In the genomic region with DNA sequence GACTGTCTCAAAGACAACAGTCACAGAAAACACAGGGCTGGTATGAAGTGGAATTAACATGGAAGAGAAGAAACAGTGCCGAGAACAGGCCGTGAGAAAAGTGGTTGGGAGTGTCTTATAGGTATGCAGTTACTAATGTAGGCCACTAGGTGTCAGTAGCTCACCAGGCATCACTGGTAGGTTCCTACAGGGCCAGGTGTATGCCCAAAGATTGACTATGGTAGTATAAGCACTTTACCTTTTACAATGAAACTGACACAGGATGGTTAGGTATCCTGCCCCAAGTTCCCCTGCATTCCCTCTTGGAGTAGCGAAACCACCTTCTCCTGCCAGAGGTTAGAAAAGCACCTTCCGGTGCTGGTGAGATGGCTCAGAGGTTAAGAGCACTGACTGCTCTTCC, we compare ENCODE assay signal across 8 mouse cellular contexts. TPM values are rescaled to one million over a fixed set of nuclear protein-coding genes. Genes with fewer than 3 reads are reported as not detected.
DNase-seq lines count a peak whose midpoint lies in the region; ATAC-seq and TF ChIP-seq lines count a peak whose summit lies in the region.

No protein-coding gene starts in this region.

- H3K4me2 ChIP-seq in heart, embryonic 12.5 days, result no peak overlapping the region
- 0 out of 2 replicates have a peak overlapping the region, but pooled peaks have one; percentile 12 for H3K4me2 ChIP-seq in midbrain, embryonic 16.5 days (ENCODE audit: low read length)

- H3K36me3 ChIP-seq in heart, embryonic 12.5 days, result peaks cover 44% of the 10 kb centered on the region
- peaks cover 45% of the 10 kb centered on the region for H3K36me3 ChIP-seq in C2C12 (ENCODE audit: control insufficient read depth, insufficient read depth)
- H3K36me3 ChIP-seq in midbrain, embryonic 16.5 days (ENCODE audit: control insufficient read depth, insufficient read depth, low read length), result peaks cover 21% of the 10 kb centered on the region

- H3K9me3 ChIP-seq in heart, embryonic 12.5 days (replicated peaks), result no peaks in the 10 kb centered on the region
- H3K9me3 ChIP-seq in midbrain, embryonic 16.5 days (replicated peaks; ENCODE audit: control insufficient read depth, low read length, poor library complexity, severe bottlenecking), result no peaks in the 10 kb centered on the region

- H3K79me2 ChIP-seq in C2C12 (ENCODE audit: control insufficient read depth, insufficient read depth), result peaks cover 56% of the 10 kb centered on the region

- H3ac ChIP-seq in C2C12 (ENCODE audit: control insufficient read depth, insufficient read length, low read depth), result no peak overlapping the region

- DNase-seq in heart, adult 8-10 months (ENCODE audit: low spot score), result peak; percentile 33
- peak; percentile 63 for DNase-seq in embryo, embryonic 11 days
- peak; percentile 48 for DNase-seq in kidney, postnatal 10 days
- peak; percentile 56 for DNase-seq in thymus, postnatal 4 days

- ATAC-seq in heart, embryonic 12.5 days (ENCODE audit: insufficient number of reproducible peaks, low FRiP score), result no peak
- ATAC-seq in activated CD4-positive, CD25-positive, alpha-beta regulatory T cell, adult 4 months, result peak; percentile 53
- no peak for ATAC-seq in midbrain, embryonic 16.5 days

- H3K79me3 ChIP-seq in C2C12 (ENCODE audit: low read depth), result peaks cover 43% of the 10 kb centered on the region

- peak; percentile 33 for TF ChIP-seq CTCF in C2C12 (IDR thresholded peaks at IDR 0.05; ENCODE audit: control insufficient read depth, insufficient read depth, insufficient read length)

- H3K9ac ChIP-seq in heart, embryonic 12.5 days, result no peak overlapping the region
- H3K9ac ChIP-seq in midbrain, embryonic 16.5 days (ENCODE audit: low read depth, low read length), result no peak overlapping the region

- 64% methylated on average over 4 of the region's 4 CpGs for WGBS in heart, embryonic 12.5 days
- WGBS in midbrain, embryonic 16.5 days, result 57% methylated on average over 4 of the region's 4 CpGs

- no peaks in the 10 kb centered on the region for H3K27me3 ChIP-seq in heart, embryonic 12.5 days (replicated peaks)
- H3K27me3 ChIP-seq in C2C12 (ENCODE audit: control insufficient read depth, insufficient read depth, insufficient read length), result no peaks in the 10 kb centered on the region
- H3K27me3 ChIP-seq in midbrain, embryonic 16.5 days (ENCODE audit: control insufficient read depth, insufficient read depth, low read depth, low read length), result no peaks in the 10 kb centered on the region

- peaks cover 16% of the 10 kb centered on the region for H3K4me1 ChIP-seq in heart, embryonic 12.5 days (replicated peaks)
- peaks cover 18% of the 10 kb centered on the region for H3K4me1 ChIP-seq in midbrain, embryonic 16.5 days (ENCODE audit: control insufficient read depth, insufficient read depth, low read length)

- H3K27ac ChIP-seq in heart, embryonic 12.5 days (ENCODE audit: poor library complexity, severe bottlenecking), result no peak overlapping the region
- H3K27ac ChIP-seq in midbrain, embryonic 16.5 days (ENCODE audit: low read length), result no peak overlapping the region

- no peak overlapping the region for H3K4me3 ChIP-seq in heart, embryonic 12.5 days
- H3K4me3 ChIP-seq in C2C12 (ENCODE audit: insufficient read depth, poor library complexity, severe bottlenecking), result no peak overlapping the region
- no peak overlapping the region for H3K4me3 ChIP-seq in midbrain, embryonic 16.5 days (ENCODE audit: low read depth, low read length)

TF ChIP-seq in C2C12, 6 proteins besides CTCF, POLR2A, EP300 and RAD21:
- no peak for TF ChIP-seq MAX (IDR thresholded peaks at IDR 0.05)
- no peak for TF ChIP-seq FOSL1 (IDR thresholded peaks at IDR 0.05; ENCODE audit: insufficient read depth, low read length, poor library complexity, severe bottlenecking)
- no peak for TF ChIP-seq MYOG (IDR thresholded peaks at IDR 0.05; ENCODE audit: control insufficient read depth, extremely low read depth, insufficient read length)
- TF ChIP-seq USF1 (IDR thresholded peaks at IDR 0.05; ENCODE audit: low read depth), result no peak
- TF ChIP-seq CEBPB (IDR thresholded peaks at IDR 0.05; ENCODE audit: low read depth), result no peak
- no peak for TF ChIP-seq MYOD1 (IDR thresholded peaks at IDR 0.05; ENCODE audit: control insufficient read depth, insufficient read length, low read depth)

RNA-seq across cellular contexts. Expression of a gene that starts 2.5 kb away (rescaled TPM):
- total RNA-seq in heart, adult 8-10 months (2022), result 1,000 to 10,000 TPM; 1,624 to 1,874 (median 1,747) TPM
- 1,263 and 1,284 TPM in 2 replicates for polyA plus RNA-seq in heart, embryonic 12.5 days (2016; fragmentation: Nextera tagmentation; extraction: Ambion mirVana)
- polyA plus RNA-seq in C2C12 (2012; fragmentation: generic; extraction: Trizol), result 813 TPM
- 100 to 1,000 TPM; 148 to 236 TPM for polyA plus RNA-seq in activated CD4-positive, CD25-positive, alpha-beta regulatory T cell, adult 4 months (2017; shearing (Covaris generic))
- 582 and 601 TPM in 2 replicates for polyA plus RNA-seq in midbrain, embryonic 16.5 days (2015; fragmentation: Nextera tagmentation; extraction: Ambion mirVana)

RNA-seq across cellular contexts. Expression of a gene that starts 32.2 kb away (rescaled TPM):
- total RNA-seq in heart, adult 8-10 months (2022), result 10 to 100 TPM; 13.3 to 14.3 (median 13.7) TPM
- polyA plus RNA-seq in heart, embryonic 12.5 days (2016; fragmentation: Nextera tagmentation; extraction: Ambion mirVana), result 24.7 and 25.0 TPM in 2 replicates
- polyA plus RNA-seq in C2C12 (2012; fragmentation: generic; extraction: Trizol), result 11.0 TPM
- polyA plus RNA-seq in activated CD4-positive, CD25-positive, alpha-beta regulatory T cell, adult 4 months (2017; shearing (Covaris generic)), result 1 to 10 TPM; 3.8 to 4.7 TPM
- polyA plus RNA-seq in midbrain, embryonic 16.5 days (2015; fragmentation: Nextera tagmentation; extraction: Ambion mirVana), result 8.9 and 9.4 TPM in 2 replicates

RNA-seq across cellular contexts. Expression of a gene that starts 32.2 kb away (rescaled TPM):
- total RNA-seq in heart, adult 8-10 months (2022), result 10 to 100 TPM; 32.5 to 41.6 (median 37.3) TPM
- 73.5 and 75.0 TPM in 2 replicates for polyA plus RNA-seq in heart, embryonic 12.5 days (2016; fragmentation: Nextera tagmentation; extraction: Ambion mirVana)
- 28.4 TPM for polyA plus RNA-seq in C2C12 (2012; fragmentation: generic; extraction: Trizol)
- 10 to 100 TPM; 10.1 to 12.7 TPM for polyA plus RNA-seq in activated CD4-positive, CD25-positive, alpha-beta regulatory T cell, adult 4 months (2017; shearing (Covaris generic))
- 75.7 and 81.6 TPM in 2 replicates for polyA plus RNA-seq in midbrain, embryonic 16.5 days (2015; fragmentation: Nextera tagmentation; extraction: Ambion mirVana)

RNA-seq across cellular contexts. Expression of a gene that starts 33.6 kb away (rescaled TPM):
- total RNA-seq in heart, adult 8-10 months (2022), result 1 to 10 TPM in 2 of 4 experiments, under 1 TPM in 2; 0.38 to 1.2 (median 1.0) TPM
- 13.2 and 14.1 TPM in 2 replicates for polyA plus RNA-seq in heart, embryonic 12.5 days (2016; fragmentation: Nextera tagmentation; extraction: Ambion mirVana)
- 2.8 TPM for polyA plus RNA-seq in C2C12 (2012; fragmentation: generic; extraction: Trizol)
- 10 to 100 TPM; 10.5 to 10.6 TPM for polyA plus RNA-seq in activated CD4-positive, CD25-positive, alpha-beta regulatory T cell, adult 4 months (2017; shearing (Covaris generic))
- polyA plus RNA-seq in midbrain, embryonic 16.5 days (2015; fragmentation: Nextera tagmentation; extraction: Ambion mirVana), result 4.0 and 5.5 TPM in 2 replicates

RNA-seq across cellular contexts. Expression of a gene that starts 33.6 kb away (rescaled TPM):
- total RNA-seq in heart, adult 8-10 months (2022), result 10 to 100 TPM; 28.6 to 29.8 (median 29.1) TPM
- polyA plus RNA-seq in heart, embryonic 12.5 days (2016; fragmentation: Nextera tagmentation; extraction: Ambion mirVana), result 70.1 and 73.9 TPM in 2 replicates
- 59.1 TPM for polyA plus RNA-seq in C2C12 (2012; fragmentation: generic; extraction: Trizol)
- polyA plus RNA-seq in activated CD4-positive, CD25-positive, alpha-beta regulatory T cell, adult 4 months (2017; shearing (Covaris generic)), result 100 to 1,000 TPM; 120 to 122 TPM
- 163 and 169 TPM in 2 replicates for polyA plus RNA-seq in midbrain, embryonic 16.5 days (2015; fragmentation: Nextera tagmentation; extraction: Ambion mirVana)
